Mouse (Mus musculus): ENCODE data around the gene Gck. TPM values are rescaled to one million over a fixed set of nuclear protein-coding genes. Genes with fewer than 3 reads are reported as not detected.
A peak's percentile ranks its signal among the peaks of the same experiment; 100 is the strongest.

Gene Gck
- polyA plus RNA-seq, 1 experiment: 0.30 TPM

DNA sequence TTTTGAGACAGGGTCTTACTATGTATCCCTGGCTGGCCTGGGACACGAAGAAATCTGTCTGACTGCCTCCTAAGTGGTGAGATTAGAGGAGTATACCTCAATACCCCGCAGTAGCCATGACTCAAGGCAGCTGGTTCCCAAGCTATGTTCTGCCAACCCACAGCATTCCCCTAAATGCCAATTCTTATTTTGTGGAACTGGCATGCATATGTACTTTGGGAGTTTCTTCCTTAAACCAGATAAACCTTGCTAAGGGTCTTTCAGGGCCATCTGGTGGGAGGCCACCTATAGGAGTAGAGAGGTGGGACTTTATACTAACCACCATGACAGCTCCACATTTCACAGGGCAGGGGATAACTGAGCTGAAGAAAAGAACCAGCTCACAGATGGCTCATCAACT lies 46.0 kb downstream of the Gck start:
- Histone ChIP-seq H3K4me3 (ENCODE audit: insufficient read depth, low read length) (no peak overlapping the region), H3K4me1 (ENCODE audit: control insufficient read depth, insufficient read depth, low read length) (0 out of 2 replicates have a peak, but pooled peaks cover 3% of the 10 kb centered on the region), H3K27ac (ENCODE audit: insufficient read depth, low read length) (no peak overlapping the region)
- TF ChIP-seq CTCF (IDR thresholded peaks at IDR 0.05; ENCODE audit: borderline replicate concordance, insufficient read depth, low read length) (no peak), POLR2A (IDR thresholded peaks at IDR 0.05; ENCODE audit: low read depth, low read length) (no peak)

DNA sequence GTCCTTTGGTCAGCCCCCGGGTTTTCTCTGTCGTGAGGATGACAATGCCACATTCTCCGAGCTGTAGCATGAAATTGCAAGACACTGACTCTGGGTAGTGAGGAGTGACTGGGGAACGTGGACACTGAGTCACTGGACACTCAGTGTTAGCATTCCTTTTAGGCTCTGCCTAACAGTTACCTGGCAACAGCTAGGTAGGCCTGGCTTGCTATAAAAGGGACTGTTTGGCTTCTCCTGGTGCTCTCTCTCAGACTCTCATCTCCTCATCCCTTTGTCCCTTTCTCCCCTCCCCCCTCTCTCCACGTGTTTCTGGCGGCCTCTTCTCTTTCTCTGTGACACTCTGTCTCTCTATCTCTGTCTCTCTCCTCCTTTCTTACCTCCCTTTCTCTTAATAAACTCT lies 47.5 kb downstream of the Gck start:
- Histone ChIP-seq H3K27ac (ENCODE audit: insufficient read depth, low read length) (no peak overlapping the region), H3K4me1 (ENCODE audit: control insufficient read depth, insufficient read depth, low read length) (0 out of 2 replicates have a peak, but pooled peaks cover 3% of the 10 kb centered on the region)

DNA sequence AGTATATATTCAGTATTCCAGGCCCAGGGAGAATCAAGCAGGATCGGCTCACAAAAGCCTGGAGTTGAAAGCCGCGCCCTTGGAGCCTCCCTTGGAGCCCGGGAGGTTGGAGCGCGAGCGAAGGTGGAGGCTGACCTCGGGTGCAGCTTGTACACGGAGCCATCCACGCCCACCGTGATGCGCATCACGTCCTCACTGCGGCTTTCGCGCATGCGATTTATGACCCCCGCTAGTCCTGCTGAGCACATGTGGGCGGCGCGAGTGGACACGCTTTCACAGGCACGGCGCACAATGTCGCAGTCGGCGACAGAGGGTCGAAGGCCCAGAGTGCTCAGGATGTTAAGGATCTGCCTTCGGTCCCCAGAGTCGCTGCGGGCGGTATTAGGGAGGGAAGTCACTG lies 47.9 kb downstream of the Gck start:
- no peak overlapping the region for H3K27ac ChIP-seq (ENCODE audit: insufficient read depth, low read length)

More for the DNA sequence above, 47.5 kb downstream of the Gck start:
- no peak overlapping the region for H3K4me3 ChIP-seq (ENCODE audit: insufficient read depth, low read length)
- TF ChIP-seq CTCF (IDR thresholded peaks at IDR 0.05; ENCODE audit: borderline replicate concordance, insufficient read depth, low read length) (no peak), POLR2A (IDR thresholded peaks at IDR 0.05; ENCODE audit: low read depth, low read length) (no peak)

GRCm38 (mm10) chr11:5901320-5901719 lies 48.6 kb downstream of the Gck start:
- no peak for TF ChIP-seq CTCF (IDR thresholded peaks at IDR 0.05; ENCODE audit: borderline replicate concordance, insufficient read depth, low read length)
- TF ChIP-seq POLR2A (IDR thresholded peaks at IDR 0.05; ENCODE audit: low read depth, low read length): no peak
- H3K27ac ChIP-seq (ENCODE audit: insufficient read depth, low read length): no peak overlapping the region
- H3K4me1 ChIP-seq (ENCODE audit: control insufficient read depth, insufficient read depth, low read length): 0 out of 2 replicates have a peak, but pooled peaks cover 3% of the 10 kb centered on the region
- no peak overlapping the region for H3K4me3 ChIP-seq (ENCODE audit: insufficient read depth, low read length)

More for the DNA sequence above, 47.9 kb downstream of the Gck start:
- TF ChIP-seq CTCF (IDR thresholded peaks at IDR 0.05; ENCODE audit: borderline replicate concordance, insufficient read depth, low read length) (no peak), POLR2A (IDR thresholded peaks at IDR 0.05; ENCODE audit: low read depth, low read length) (peak; percentile 63)
- H3K4me1 ChIP-seq (ENCODE audit: control insufficient read depth, insufficient read depth, low read length): 0 out of 2 replicates have a peak, but pooled peaks cover 3% of the 10 kb centered on the region
- H3K4me3 ChIP-seq (ENCODE audit: insufficient read depth, low read length): peak overlapping the region; percentile 8; the same call in 1 of the 2 replicates

GRCm38 (mm10) chr11:5899286-5899685 lies 50.6 kb downstream of the Gck start:
- Histone ChIP-seq H3K4me3 (ENCODE audit: insufficient read depth, low read length) (no peak overlapping the region), H3K27ac (ENCODE audit: insufficient read depth, low read length) (no peak overlapping the region), H3K4me1 (ENCODE audit: control insufficient read depth, insufficient read depth, low read length) (0 out of 2 replicates have a peak, but pooled peaks cover 3% of the 10 kb centered on the region)
- no peak for TF ChIP-seq CTCF (IDR thresholded peaks at IDR 0.05; ENCODE audit: borderline replicate concordance, insufficient read depth, low read length)
- no peak for TF ChIP-seq POLR2A (IDR thresholded peaks at IDR 0.05; ENCODE audit: low read depth, low read length)

DNA sequence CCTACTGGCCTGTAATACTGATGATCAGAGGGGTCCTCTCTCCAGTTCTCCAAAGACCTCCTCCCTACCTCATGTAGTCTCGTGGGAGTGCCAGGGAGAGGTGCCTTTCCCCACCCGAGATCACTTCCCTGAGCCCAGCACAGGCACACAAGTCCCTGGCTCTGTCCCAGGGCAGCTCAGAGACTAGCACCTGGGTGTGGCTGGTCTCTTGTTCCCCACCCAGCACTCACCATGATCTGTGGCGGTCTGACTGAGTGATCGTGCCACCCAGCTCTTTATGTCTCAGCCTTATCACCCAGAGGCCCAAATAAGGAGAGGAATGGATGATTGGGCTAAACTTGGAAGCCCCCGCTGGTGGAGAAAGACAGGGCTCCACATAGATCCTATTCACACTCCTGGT lies 51.4 kb downstream of the Gck start, which contains the start of gene Myl7:
TSS of gene Myl7 (minus strand) at position 252 of the 400 bp plus-strand sequence.
- no peak within 1 kb of the TSS for H3K4me3 ChIP-seq (ENCODE audit: insufficient read depth, low read length)
- H3K27ac ChIP-seq (ENCODE audit: insufficient read depth, low read length): no peak within 1 kb of the TSS
- TF ChIP-seq CTCF (IDR thresholded peaks at IDR 0.05; ENCODE audit: borderline replicate concordance, insufficient read depth, low read length): no peak
- TF ChIP-seq POLR2A (IDR thresholded peaks at IDR 0.05; ENCODE audit: low read depth, low read length): no peak
- 0 out of 2 replicates have a peak, but pooled peaks cover 3% of the 10 kb centered on the region for H3K4me1 ChIP-seq (ENCODE audit: control insufficient read depth, insufficient read depth, low read length)

DNA sequence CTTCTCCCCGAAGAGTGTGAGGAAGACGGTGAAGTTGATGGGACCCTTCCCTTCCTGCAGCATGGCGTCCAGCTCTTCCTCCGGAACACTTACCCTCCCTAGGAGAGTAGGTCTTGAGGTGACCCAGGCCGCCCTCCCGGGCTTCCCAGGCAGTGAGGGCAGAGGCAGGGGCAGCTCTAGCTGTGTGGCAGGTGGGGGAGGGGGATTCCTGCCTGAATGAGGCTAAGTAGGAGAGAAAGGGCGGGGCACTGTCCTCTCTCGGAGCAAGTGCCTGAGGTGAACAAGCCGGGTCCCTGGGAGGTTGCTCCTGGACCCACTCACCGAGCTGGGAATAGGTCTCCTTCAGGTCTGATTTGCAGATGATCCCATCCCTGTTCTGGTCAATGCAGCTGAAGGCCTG lies 52.0 kb downstream of the Gck start:
- 0 out of 2 replicates have a peak, but pooled peaks cover 3% of the 10 kb centered on the region for H3K4me1 ChIP-seq (ENCODE audit: control insufficient read depth, insufficient read depth, low read length)
- no peak overlapping the region for H3K27ac ChIP-seq (ENCODE audit: insufficient read depth, low read length)
- TF ChIP-seq CTCF (IDR thresholded peaks at IDR 0.05; ENCODE audit: borderline replicate concordance, insufficient read depth, low read length) (no peak), POLR2A (IDR thresholded peaks at IDR 0.05; ENCODE audit: low read depth, low read length) (no peak)
- H3K4me3 ChIP-seq (ENCODE audit: insufficient read depth, low read length): no peak overlapping the region

- Histone ChIP-seq H3K27ac (ENCODE audit: insufficient read depth, low read length) (no peak overlapping the region), H3K4me3 (ENCODE audit: insufficient read depth, low read length) (no peak overlapping the region), H3K4me1 (ENCODE audit: control insufficient read depth, insufficient read depth, low read length) (peaks cover 3% of the 10 kb centered on the region)
- TF ChIP-seq POLR2A (IDR thresholded peaks at IDR 0.05; ENCODE audit: low read depth, low read length) (no peak), CTCF (IDR thresholded peaks at IDR 0.05; ENCODE audit: borderline replicate concordance, insufficient read depth, low read length) (no peak)
Observed at GRCm38 (mm10) chr11:5897230-5897629, 52.7 kb downstream of the Gck start.

GRCm38 (mm10) chr11:5893807-5894206 lies 56.1 kb downstream of the Gck start:
- H3K4me3 ChIP-seq (ENCODE audit: insufficient read depth, low read length): no peak overlapping the region
- TF ChIP-seq CTCF (IDR thresholded peaks at IDR 0.05; ENCODE audit: borderline replicate concordance, insufficient read depth, low read length) (no peak), POLR2A (IDR thresholded peaks at IDR 0.05; ENCODE audit: low read depth, low read length) (no peak)
- H3K4me1 ChIP-seq (ENCODE audit: control insufficient read depth, insufficient read depth, low read length): peaks cover 5% of the 10 kb centered on the region
- no peak overlapping the region for H3K27ac ChIP-seq (ENCODE audit: insufficient read depth, low read length)

GRCm38 (mm10) chr11:5892810-5893368 lies 57.0 kb downstream of the Gck start:
- Histone ChIP-seq H3K4me1 (ENCODE audit: control insufficient read depth, insufficient read depth, low read length) (peaks cover 7% of the 10 kb centered on the region), H3K4me3 (ENCODE audit: insufficient read depth, low read length) (no peak overlapping the region), H3K27ac (ENCODE audit: insufficient read depth, low read length) (no peak overlapping the region)
- no peak for TF ChIP-seq CTCF (IDR thresholded peaks at IDR 0.05; ENCODE audit: borderline replicate concordance, insufficient read depth, low read length)
- no peak for TF ChIP-seq POLR2A (IDR thresholded peaks at IDR 0.05; ENCODE audit: low read depth, low read length)

Measured in embryonic fibroblast, embryonic 13.5 days (primary cell).